Mouse (Mus musculus) ES-Bruce4 (cell line): Measurements from ENCODE around the gene Mif.

ENCODE experiments used
- CTCF ChIP-seq: IDR thresholded peaks from one replicate; pipeline ENCODE4 v1.8.1; 2011; ENCODE audit warnings: low read depth, low read length
- EP300 ChIP-seq: IDR thresholded peaks from 2 replicates; pipeline ENCODE4 v1.6.1; 2011; ENCODE audit warnings: low read depth, low read length; ENCODE audit not compliant: insufficient read depth
- POLR2A ChIP-seq: IDR thresholded peaks from one replicate; pipeline ENCODE4 v1.8.1; 2011; ENCODE audit warnings: low read length; ENCODE audit not compliant: insufficient read depth

DNA sequence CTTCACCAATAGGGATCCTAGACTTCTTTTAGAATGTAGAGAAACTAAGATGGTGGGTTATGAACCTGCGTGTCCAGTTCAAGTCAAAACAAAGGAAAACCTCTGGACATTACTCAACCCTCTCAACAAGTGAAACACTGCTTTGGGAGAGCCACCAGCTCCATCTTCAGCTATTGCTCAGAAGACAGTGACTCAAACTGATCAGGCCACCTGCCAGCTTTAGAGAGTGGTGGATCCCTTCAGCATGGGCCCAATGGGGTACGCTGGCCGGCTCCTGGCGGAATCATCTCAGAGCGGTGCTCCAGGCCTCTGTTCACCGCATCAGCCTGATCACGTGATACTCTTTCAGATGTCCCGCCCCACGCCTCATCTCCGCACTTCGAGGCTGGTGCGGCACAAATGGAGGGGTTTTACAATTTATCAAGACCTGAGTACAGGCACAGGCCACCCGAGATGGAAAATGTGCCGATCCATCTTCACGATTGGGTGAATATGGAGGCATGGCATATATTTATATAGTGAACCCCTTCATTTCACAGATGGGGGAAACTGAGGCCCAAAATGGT, 4.5 kb downstream of the Mif start:
- TF ChIP-seq EP300 (no peak), CTCF (no peak), POLR2A (no peak)
